Mouse (Mus musculus) liver, postnatal 0 days (tissue): ENCODE data around the gene Cep170b. TPM values are rescaled to one million over a fixed set of nuclear protein-coding genes. Genes with fewer than 3 reads are reported as not detected.

Source experiments
- ATAC-seq: fragments of 200-750 bp; cut with Nextera tagmentation; 2 replicates; pipeline ENCODE4 v1.8.0; 2017; ENCODE audit warnings: mild to moderate bottlenecking, moderate library complexity
- DNase-seq: peaks from one replicate; pipeline ENCODE4 v3.0.0-alpha.2; 2016
- H3K27ac ChIP-seq: fragments of 300-500 bp; sonication (generic); 2 replicates; pipeline ENCODE4 v1.5.1; 2014; ENCODE audit warnings: antibody characterized with exemption, moderate library complexity, mild to moderate bottlenecking, low read depth
- H3K27me3 ChIP-seq: fragments of 300-500 bp; sonication (generic); 2 replicates; pipeline ENCODE4 v1.6.1; 2014; ENCODE audit warnings: low read length, control low read depth, mixed read lengths; ENCODE audit not compliant: insufficient read depth
- H3K36me3 ChIP-seq: fragments of 300-500 bp; sonication (generic); replicated peaks from 2 replicates; pipeline ENCODE4 v1.6.1; 2014; ENCODE audit warnings: mild to moderate bottlenecking, control low read depth, low read length, moderate library complexity, mixed read lengths; ENCODE audit not compliant: insufficient read depth
- H3K4me1 ChIP-seq: fragments of 300-500 bp; sonication (generic); 2 replicates; pipeline ENCODE4 v1.6.1; 2014; ENCODE audit warnings: antibody characterized with exemption, mild to moderate bottlenecking, control low read depth; ENCODE audit not compliant: insufficient read depth
- H3K4me2 ChIP-seq: fragments of 300-500 bp; sonication (generic); 2 replicates; pipeline ENCODE4 v1.6.1; 2014; ENCODE audit warnings: low read depth, mild to moderate bottlenecking, low read length, moderate library complexity, mixed read lengths
- H3K4me3 ChIP-seq: fragments of 300-500 bp; sonication (generic); 2 replicates; pipeline ENCODE4 v1.5.1; 2014; ENCODE audit warnings: low read depth, low read length
- H3K9ac ChIP-seq: fragments of 300-500 bp; sonication (generic); replicated peaks from 2 replicates; pipeline ENCODE4 v1.6.1; 2014; ENCODE audit warnings: mild to moderate bottlenecking, moderate library complexity
- H3K9me3 ChIP-seq: fragments of 300-500 bp; sonication (generic); 2 replicates; pipeline ENCODE4 v1.6.1; 2016; ENCODE audit warnings: mild to moderate bottlenecking, control low read depth, low read length, mixed read lengths
- CTCF ChIP-seq: sonication (generic); IDR thresholded peaks from 2 replicates; pipeline ENCODE4 v1.5.1; 2016; ENCODE audit warnings: antibody characterized with exemption, low read depth
- EP300 ChIP-seq: IDR thresholded peaks from 2 replicates; pipeline ENCODE4 v1.6.1; 2016; ENCODE audit warnings: antibody characterized with exemption, low read depth, mild to moderate bottlenecking
- WGBS: fragments of 180-500 bp; shearing (Covaris S2); extraction: QIAGEN DNeasy Blood & Tissue Kit; methylation state at CpG from one replicate; pipeline ENCODE4 v1.1.7; 2014; ENCODE audit not compliant: insufficient replicate concordance; 5-methylcytosine and 5-hydroxymethylcytosine counted together
- microRNA-seq: library from miRNA; unstranded; fragments of <30 nt; microRNA quantifications from one replicate; pipeline ENCODE4, GENCODE M21; 2016
- polyA plus RNA-seq: library from polyadenylated mRNA; unstranded; fragments of >200 nt; fragmentation: Nextera tagmentation; extraction: Ambion mirVana; gene quantifications from 2 replicates; pipeline ENCODE4 v1.2.1, GENCODE M21; 2015

The Cep170b gene
- polyA plus RNA-seq, 1 experiment from 2014 or later: 4.0 TPM

GRCm38 (mm10) chr12:112774481-112774880 lies 54.2 kb downstream of the Cep170b start:
- no peak for ATAC-seq
- Histone ChIP-seq H3K9me3 (no peaks in the 10 kb centered on the region), H3K4me1 (no peaks in the 10 kb centered on the region), H3K27me3 (no peaks in the 10 kb centered on the region), H3K4me3 (no peak overlapping the region), H3K9ac (no peak overlapping the region), H3K36me3 (no peaks in the 10 kb centered on the region), H3K27ac (no peak overlapping the region), H3K4me2 (no peak overlapping the region)
- whole genome bisulfite sequencing: 77% methylated on average over 10 of the region's 10 CpGs
- no peak for DNase-seq
- no peak for TF ChIP-seq CTCF
- no peak for TF ChIP-seq EP300

- H3K27me3 ChIP-seq: peaks cover 7% of the 10 kb centered on the region; the same call in 1 of the 2 replicates
- H3K27ac ChIP-seq: no peak overlapping the region
- no peaks in the 10 kb centered on the region for H3K36me3 ChIP-seq
- ATAC-seq (no peak), DNase-seq (no peak)
- H3K9me3 ChIP-seq: no peaks in the 10 kb centered on the region
- no peaks in the 10 kb centered on the region for H3K4me1 ChIP-seq
- 67% methylated on average over 8 of the region's 8 CpGs for WGBS
- no peak overlapping the region for H3K9ac ChIP-seq
- TF ChIP-seq CTCF (no peak), EP300 (no peak)
- H3K4me2 ChIP-seq: no peak overlapping the region
- H3K4me3 ChIP-seq: no peak overlapping the region
Observed at GRCm38 (mm10) chr12:112791026-112791425, 70.8 kb downstream of the Cep170b start.

DNA sequence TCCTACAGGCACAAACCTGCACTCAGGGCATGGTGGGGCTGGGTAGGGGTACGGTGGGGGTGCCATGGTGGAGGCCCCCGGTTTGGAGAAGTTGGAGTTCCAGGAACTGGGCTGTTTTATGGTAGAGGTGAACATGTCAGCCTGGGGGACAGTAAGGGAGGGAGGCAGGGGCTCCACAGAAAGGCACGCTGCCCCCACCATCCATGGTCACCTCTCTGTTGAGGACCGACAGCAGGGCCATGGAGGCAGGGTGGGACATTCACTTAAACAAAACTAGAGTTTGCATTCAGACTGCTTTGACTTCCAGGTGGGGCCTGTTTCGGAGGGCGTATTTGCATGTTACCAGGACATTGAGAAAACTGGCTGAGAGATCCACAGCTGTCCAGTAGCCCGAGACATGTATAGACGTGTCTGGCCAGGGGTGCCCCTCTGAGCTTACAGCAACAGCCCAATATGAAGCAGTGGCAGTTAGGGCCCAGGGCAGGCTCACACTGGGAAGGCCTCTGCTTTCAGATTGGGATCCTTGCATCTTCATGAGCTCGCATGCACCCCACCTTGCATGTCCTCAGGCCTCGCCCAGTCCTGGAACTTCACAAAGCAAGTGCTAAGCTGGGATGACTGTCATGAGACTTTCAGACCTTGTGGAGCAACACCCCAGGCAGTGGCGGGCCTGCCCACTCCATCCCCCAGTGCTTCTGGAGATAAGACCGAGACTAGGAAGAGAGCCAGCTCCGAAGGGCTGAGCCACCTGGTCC lies 73.5 kb downstream of the Cep170b start:
- H3K4me3 ChIP-seq: no peak overlapping the region
- H3K9ac ChIP-seq: no peak overlapping the region
- no peaks in the 10 kb centered on the region for H3K4me1 ChIP-seq
- TF ChIP-seq EP300 (no peak), CTCF (no peak)
- DNase-seq: no peak
- no peaks in the 10 kb centered on the region for H3K36me3 ChIP-seq
- 58% methylated on average over 13 of the region's 13 CpGs for WGBS
- H3K27ac ChIP-seq: no peak overlapping the region
- peaks cover 16% of the 10 kb centered on the region; the same call in 1 of the 2 replicates for H3K27me3 ChIP-seq
- ATAC-seq: peak; percentile 30; the same call in 1 of the 2 replicates
- no peaks in the 10 kb centered on the region for H3K9me3 ChIP-seq
- H3K4me2 ChIP-seq: no peak overlapping the region

- H3K27ac ChIP-seq: no peak overlapping the region
- TF ChIP-seq CTCF (no peak), EP300 (no peak)
- H3K36me3 ChIP-seq: no peaks in the 10 kb centered on the region
- no peak overlapping the region for H3K9ac ChIP-seq
- no peak overlapping the region for H3K4me3 ChIP-seq
- 44% methylated on average over 7 of the region's 7 CpGs for WGBS
- no peak for DNase-seq
- no peak overlapping the region for H3K4me2 ChIP-seq
- H3K27me3 ChIP-seq: peaks cover 16% of the 10 kb centered on the region; the same call in 1 of the 2 replicates
- no peaks in the 10 kb centered on the region for H3K9me3 ChIP-seq
- H3K4me1 ChIP-seq: no peaks in the 10 kb centered on the region
- no peak for ATAC-seq
Observed at GRCm38 (mm10) chr12:112794356-112794816, 74.1 kb downstream of the Cep170b start.

- TF ChIP-seq CTCF (no peak), EP300 (no peak)
- WGBS: 82% methylated on average over 5 of the region's 5 CpGs
- no peaks in the 10 kb centered on the region for H3K9me3 ChIP-seq
- no peak overlapping the region for H3K4me3 ChIP-seq
- no peak overlapping the region for H3K27ac ChIP-seq
- H3K27me3 ChIP-seq: peaks cover 16% of the 10 kb centered on the region; the same call in 1 of the 2 replicates
- DNase-seq (no peak), ATAC-seq (no peak)
- H3K4me2 ChIP-seq: no peak overlapping the region
- no peaks in the 10 kb centered on the region for H3K4me1 ChIP-seq
- H3K36me3 ChIP-seq: no peaks in the 10 kb centered on the region
- H3K9ac ChIP-seq: no peak overlapping the region
Observed at GRCm38 (mm10) chr12:112794998-112795397, 74.7 kb downstream of the Cep170b start.

- Histone ChIP-seq H3K4me3 (no peak overlapping the region), H3K27ac (no peak overlapping the region), H3K27me3 (peaks cover 17% of the 10 kb centered on the region), H3K4me2 (no peak overlapping the region), H3K9ac (no peak overlapping the region), H3K36me3 (no peaks in the 10 kb centered on the region), H3K4me1 (no peaks in the 10 kb centered on the region), H3K9me3 (no peaks in the 10 kb centered on the region)
- TF ChIP-seq CTCF (no peak), EP300 (no peak)
- 35% methylated on average over 18 of the region's 18 CpGs for WGBS
- ATAC-seq: no peak
- no peak for DNase-seq
Observed at GRCm38 (mm10) chr12:112795466-112796104, 75.3 kb downstream of the Cep170b start.

Small RNA genes within 50 kb of the gene (microRNA-seq; reads per million reads assigned to microRNA genes)
- 1.6 reads per million for gene Mir6940

Other genes with a start within 250 kb of the Cep170b start
- gene A530016L24Rik, start 231.0 kb upstream of the Cep170b start, polyA plus RNA-seq: 0.06 TPM in 1 of 2 replicates, not detected in the other
- not detected in 2 replicates for gene Tmem179, start 203.7 kb upstream of the Cep170b start, polyA plus RNA-seq
- 1.8 and 1.9 TPM in 2 replicates for gene Inf2, start 131.7 kb upstream of the Cep170b start, polyA plus RNA-seq
- gene Adssl1, start 100.4 kb upstream of the Cep170b start, polyA plus RNA-seq: 22.8 and 24.4 TPM in 2 replicates
- 55.6 and 62.2 TPM in 2 replicates for gene Siva1, start 75.8 kb upstream of the Cep170b start, polyA plus RNA-seq
- 26.7 and 29.3 TPM in 2 replicates for gene Akt1, start 45.6 kb upstream of the Cep170b start, polyA plus RNA-seq
- gene Zbtb42, start 41.6 kb upstream of the Cep170b start, polyA plus RNA-seq: 1.3 and 1.6 TPM in 2 replicates
- 20.9 and 22.4 TPM in 2 replicates for gene Pld4, start 40.2 kb downstream of the Cep170b start, polyA plus RNA-seq
- gene Ahnak2, start 82.2 kb downstream of the Cep170b start, polyA plus RNA-seq: 0.22 and 0.36 TPM in 2 replicates
- 0.69 TPM in 2 replicates for gene Clba1, start 88.5 kb downstream of the Cep170b start, polyA plus RNA-seq
- 29.8 and 30.4 TPM in 2 replicates for gene Cdca4, start 109.0 kb downstream of the Cep170b start, polyA plus RNA-seq
- 0.26 and 0.34 TPM in 2 replicates for gene Gpr132, start 147.8 kb downstream of the Cep170b start, polyA plus RNA-seq
- 0.14 and 0.22 TPM in 2 replicates for gene Jag2, start 209.3 kb downstream of the Cep170b start, polyA plus RNA-seq
- gene Nudt14, start 221.7 kb downstream of the Cep170b start, polyA plus RNA-seq: 30.0 and 30.6 TPM in 2 replicates